Mouse (Mus musculus) adrenal gland, postnatal 4 days (tissue): ENCODE measurements at regions not wholly inside any gene's neighbourhood (a gene's known extent, or its start where the extent isn't known, plus 50 kb on each side); places are given as distances from the start of the nearest gene placed in this dataset.

ENCODE experiments used
- DNase-seq, 2 experiments: peaks; one replicate each; pipeline ENCODE4 v3.0.0; 2021 to 2022; ENCODE audit warnings: low spot score in 2 of 2, mixed read lengths in 2 of 2

- DNase-seq: no peak
Observed at GRCm38 (mm10) chr13:72800546-72800945, 171.9 kb downstream of the Irx2 start.

DNA sequence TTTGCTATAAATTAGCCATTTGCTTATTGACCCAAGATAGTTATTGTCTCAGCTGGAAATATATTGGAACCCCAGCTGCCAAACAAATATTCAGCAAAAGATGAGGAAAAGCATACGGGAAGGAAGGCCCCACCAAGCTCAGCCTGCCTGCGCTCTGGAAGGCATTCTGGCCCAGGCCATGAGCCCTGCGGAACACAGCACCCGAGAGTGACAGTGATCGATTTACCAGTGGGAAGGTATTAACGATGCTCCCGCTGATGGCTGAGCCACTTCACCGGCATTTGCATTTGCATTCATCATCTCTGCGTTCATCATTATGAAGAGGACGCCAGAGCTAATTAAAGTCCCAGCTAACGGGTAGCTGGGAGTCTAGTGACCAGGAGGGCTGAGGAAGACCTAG lies 174.8 kb downstream of the Irx2 start:
- DNase-seq: no peak

DNA sequence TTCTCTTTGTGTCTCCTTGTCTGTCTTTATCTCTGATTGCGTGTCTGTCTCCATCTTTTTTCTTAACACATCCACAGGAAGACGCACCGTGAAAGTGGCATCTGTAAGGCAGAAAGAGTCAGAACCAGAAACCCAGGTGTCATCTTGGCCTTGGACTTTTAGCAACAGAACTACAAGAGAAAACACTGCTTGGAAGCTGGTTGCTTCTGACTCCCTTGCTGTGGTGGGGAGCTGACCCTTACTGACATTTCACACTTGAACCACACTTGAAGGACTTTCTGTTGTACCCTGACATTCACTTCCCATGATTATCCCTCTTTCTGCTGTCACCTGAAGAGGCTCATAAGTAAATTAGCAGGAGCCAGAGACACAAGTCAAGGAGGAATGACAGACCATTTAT lies 180.6 kb downstream of the Irx2 start:
- DNase-seq: no peak

DNA sequence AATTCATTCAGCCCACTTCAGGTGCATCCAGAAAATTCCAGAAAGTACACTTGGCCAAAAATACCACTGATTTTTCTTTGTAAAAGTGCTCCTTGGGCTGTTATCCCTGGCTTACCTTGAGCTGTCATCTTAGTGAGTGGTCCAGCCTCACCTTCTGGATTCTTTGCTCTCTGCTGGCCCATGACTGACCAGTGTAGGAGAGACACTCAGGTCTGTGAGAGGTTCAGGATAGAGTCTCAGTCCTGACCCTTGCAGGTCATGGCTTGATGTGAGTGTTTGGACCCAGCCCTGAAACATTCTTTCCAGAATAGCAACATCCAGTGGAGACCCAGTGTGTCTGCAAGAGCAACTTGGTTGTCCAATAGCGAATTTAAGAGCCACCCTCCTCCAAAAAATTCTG lies 182.0 kb downstream of the Irx2 start:
- DNase-seq: no peak

DNA sequence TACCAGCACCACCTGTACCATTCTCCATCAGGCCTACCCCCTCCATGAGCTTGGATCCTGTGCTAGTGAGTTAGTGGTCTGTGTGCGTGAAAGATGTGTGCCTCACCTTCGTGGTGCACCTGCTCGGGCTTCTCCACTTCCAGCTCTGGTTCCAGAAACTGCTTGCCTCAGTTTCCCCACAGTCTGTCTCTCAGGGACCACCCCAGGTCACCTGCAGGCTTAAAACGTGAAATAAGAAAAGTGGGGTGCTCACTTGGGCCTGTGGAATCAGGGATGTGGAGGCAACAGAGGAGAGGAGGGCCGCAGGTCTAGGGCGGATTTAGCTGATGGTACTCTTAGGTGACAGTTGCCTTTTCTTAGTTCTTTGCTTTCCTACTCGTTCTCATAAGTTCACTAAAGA lies 186.0 kb downstream of the Irx2 start:
- no peak for DNase-seq

- no peak for DNase-seq
Observed at GRCm38 (mm10) chr13:72815236-72815932, 186.8 kb downstream of the Irx2 start.

GRCm38 (mm10) chr13:72815933-72816553 lies 187.4 kb downstream of the Irx2 start:
- no peak for DNase-seq

- no peak for DNase-seq
Observed at GRCm38 (mm10) chr13:72816856-72817255, 188.2 kb downstream of the Irx2 start.

DNA sequence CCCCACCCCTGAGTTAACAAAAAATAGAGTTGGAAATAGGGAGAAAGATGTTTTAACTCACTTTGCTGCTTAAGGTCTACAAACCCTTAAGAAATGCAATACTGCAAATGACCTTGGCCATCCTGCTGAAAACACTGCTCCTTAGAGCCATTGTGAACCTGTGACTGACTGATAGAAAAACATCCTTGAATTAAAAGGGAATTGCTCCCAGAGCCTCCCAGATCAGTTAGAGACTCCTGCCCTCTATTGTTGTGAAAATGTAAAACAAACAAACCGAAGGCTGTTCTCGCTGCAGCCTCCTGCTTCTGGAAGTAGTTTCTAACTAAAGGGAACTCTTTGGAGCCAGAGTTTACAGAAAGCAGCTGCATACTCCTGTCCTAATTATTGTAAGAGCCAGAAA lies 188.9 kb downstream of the Irx2 start:
- DNase-seq: no peak

DNA sequence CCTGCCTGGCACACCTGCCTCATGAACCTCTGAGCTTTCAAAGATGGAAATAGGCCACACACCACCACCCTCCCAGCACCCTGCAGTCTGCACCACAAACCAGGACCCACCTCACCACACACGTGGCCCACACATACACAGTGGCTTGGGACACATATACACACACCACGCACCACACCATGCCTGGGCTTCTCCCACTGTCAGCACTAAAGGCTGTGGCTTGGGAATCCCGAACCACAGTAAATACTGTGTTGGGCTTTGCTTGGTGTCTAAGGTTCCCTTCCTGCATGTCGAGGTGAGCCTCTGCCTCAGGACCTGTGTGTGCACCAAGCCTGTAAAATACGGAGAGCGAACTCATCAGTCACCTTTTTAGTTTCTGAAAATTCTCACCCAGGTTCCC lies 189.3 kb downstream of the Irx2 start:
- no peak for DNase-seq

DNA sequence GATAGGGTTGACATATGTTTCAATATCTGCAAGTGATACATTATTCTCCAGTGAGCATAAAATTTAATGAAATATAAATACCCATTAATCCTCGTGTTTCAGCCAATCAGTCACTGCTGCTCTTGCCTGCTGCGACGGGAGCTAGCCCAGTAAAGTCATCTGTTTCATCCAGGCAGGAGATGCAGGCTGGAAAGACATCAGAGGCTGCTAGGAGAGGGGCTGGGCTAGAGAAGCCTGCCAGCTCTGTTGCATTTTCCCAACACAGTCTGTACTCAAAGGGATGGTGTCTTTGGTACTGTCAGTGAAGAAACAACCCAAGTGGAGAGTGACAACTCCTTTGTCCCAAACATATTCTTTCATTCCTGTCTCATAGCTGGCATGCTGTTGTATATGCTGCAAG lies 198.0 kb downstream of the Irx2 start:
- no peak for DNase-seq

DNA sequence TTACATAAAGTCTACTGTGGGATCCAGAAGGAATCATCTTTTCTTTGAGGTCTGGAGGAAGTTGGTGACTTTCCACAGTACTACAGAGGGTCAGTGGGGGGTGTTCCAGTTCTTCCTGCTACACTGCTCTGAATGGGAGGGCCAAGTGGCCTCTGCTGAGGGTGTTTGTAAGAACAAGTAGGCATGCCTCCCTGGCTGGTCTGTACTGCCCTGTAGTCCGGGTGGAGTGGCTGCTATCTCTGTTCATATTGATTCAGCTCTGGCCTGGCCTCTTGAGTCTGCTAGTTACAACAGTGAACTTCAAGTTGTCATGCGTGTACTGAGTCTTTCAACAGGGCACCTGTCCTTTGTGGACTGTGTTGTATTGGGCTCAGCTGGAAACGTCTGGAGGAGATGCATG lies 200.7 kb downstream of the Irx2 start:
- DNase-seq: no peak

DNA sequence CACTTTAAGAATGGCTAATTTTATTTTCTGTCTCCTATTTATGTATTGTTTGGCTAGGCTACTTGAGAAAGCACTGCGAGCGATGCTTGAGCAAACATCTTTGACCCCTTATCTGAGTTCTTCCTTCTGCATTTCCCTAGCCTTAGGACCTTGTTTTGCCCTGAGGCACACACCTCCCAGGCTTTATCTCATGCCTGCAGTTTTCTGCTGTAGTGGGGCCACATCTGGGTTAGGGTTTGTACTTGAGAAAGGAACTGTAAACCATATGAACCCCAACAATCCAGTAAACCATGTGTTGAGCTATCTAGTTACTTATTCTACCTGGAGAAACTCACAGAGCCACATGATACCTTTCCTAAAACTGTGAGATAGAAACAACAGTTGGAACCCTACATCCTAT lies 204.7 kb downstream of the Irx2 start:
- no peak for DNase-seq

DNA sequence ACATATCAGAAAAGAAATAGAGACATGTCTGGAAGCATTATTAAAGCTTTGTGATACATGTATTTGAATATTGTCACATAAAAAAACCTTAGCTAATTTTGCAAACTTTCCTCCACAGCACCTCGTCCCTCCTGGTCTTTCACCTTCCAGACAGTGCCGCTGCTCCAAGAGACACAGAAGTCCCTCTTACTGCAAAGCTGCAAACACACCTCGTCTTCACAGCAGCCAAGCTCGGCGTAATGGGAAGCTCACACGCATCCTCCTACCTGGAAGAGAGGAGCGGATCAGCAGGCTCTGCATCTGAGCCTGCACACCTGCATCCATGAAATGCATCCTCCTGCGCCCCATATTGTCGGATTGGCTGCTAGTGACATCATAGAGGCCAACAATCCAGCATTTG lies 208.4 kb downstream of the Irx2 start:
- no peak for DNase-seq

GRCm38 (mm10) chr13:72848097-72848496 lies 219.5 kb downstream of the Irx2 start:
- DNase-seq: no peak

DNA sequence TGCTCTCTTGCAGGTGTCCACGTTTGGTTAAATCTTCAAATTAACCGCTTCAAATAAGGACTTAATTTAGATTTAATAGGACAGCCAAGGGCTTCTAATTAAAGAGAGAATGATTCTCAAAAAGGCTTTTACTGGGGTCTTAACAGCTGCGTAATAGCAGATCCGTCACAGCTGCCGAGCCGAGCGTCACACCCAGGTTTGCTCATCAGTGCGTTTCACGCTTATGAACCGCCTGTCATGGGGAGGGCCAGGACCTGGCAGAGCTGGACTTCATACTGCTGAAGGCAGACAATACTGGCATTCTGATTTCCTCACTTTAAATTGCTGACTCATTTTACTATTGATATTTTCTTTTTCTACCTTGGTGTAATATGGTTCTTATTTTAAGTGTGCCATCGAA lies 221.2 kb downstream of the Irx2 start:
- DNase-seq: no peak

GRCm38 (mm10) chr13:72852896-72853295 lies 224.3 kb downstream of the Irx2 start:
- no peak for DNase-seq

DNA sequence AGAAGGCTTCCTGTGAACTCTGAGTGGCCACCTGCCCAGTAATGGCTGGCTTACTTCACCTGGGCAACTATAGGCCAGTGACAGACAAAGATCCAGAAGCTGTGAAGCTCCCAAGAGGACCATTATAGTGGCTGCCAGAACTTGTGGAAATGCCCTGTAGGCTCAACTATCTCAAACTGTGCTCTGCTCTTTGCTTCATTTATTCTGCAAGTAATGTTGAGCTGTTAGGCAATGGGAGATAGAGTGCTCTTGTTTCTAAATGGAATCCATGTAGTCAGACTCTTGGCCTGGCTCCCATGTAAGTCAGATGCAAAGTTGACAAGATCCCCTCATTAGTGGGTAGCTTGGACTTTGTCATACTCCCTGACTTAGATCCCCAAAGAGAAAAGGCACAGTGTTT lies 247.3 kb downstream of the Irx2 start:
- no peak for DNase-seq

DNA sequence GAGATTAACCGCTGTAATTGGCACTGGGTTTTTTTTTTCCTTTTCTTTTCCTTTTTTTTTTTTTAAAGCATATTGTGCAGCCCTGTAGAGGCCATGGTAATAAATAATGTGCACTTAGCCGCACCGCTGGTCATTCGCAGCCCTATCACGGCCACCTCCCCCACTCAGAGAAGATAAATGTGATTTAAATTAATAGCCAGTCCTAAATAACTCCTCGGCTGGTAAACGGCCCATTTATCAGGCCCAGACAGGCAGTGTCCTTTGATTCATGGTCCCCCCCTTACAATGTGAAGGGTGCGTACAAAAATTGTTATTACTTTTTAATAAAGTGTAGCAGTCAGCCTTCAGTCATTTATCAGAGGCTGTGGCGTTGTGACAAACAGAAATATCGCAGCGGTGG lies 266.4 kb downstream of the Irx2 start:
- no peak for DNase-seq

DNA sequence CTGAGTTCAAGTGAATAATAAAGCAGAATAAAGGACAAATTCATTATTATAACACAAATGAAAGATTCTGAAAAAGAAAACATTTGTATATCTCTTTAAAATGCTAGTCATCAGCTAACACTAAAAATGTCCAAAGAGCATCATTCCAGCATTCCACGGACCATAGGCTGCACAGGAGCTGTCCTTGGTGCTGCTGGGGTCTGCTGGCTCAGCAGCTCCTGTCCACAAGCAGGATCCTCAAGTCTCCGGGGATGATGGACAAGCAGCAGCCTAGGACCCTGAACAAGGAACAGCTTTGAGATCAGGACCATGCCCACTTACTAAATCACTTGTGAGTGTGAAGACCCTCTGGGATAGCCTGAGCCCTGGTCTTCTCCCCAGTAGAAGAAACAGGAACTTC lies 274.0 kb downstream of the Irx2 start:
- DNase-seq: no peak

- DNase-seq: no peak
Observed at GRCm38 (mm10) chr13:72918895-72919294, 290.3 kb downstream of the Irx2 start.

GRCm38 (mm10) chr13:72920368-72920767 lies 291.7 kb downstream of the Irx2 start:
- DNase-seq: no peak

GRCm38 (mm10) chr13:72924560-72925135 lies 296.0 kb downstream of the Irx2 start:
- no peak for DNase-seq
